Mouse (Mus musculus) cerebellum, adult 11-12 months (tissue): Measurements from ENCODE around the gene Fyttd1.
"Not testable (repeated sequence)": the region's sequence is repeated elsewhere in the genome, so short reads cannot be mapped to it uniquely, and the experiment has no call there.

Source experiments
- DNase-seq: peaks from one replicate; pipeline ENCODE4 v3.0.0; 2022

The Fyttd1 gene

GRCm38 (mm10) chr16:32877343-32878156, at the start of gene Fyttd1, which contains the start of gene Rubcn:
Gene Fyttd1, plus strand, starts transcription at chr16:32877500.
Gene Rubcn, minus strand, starts transcription at chr16:32877766.
- peak; percentile 97 for DNase-seq

GRCm38 (mm10) chr16:32829104-32829503, 48.2 kb upstream of the Fyttd1 start:
- no peak for DNase-seq

- DNase-seq: no peak
These were observed 45.8 kb upstream of the Fyttd1 start for GRCm38 (mm10) chr16:32831501-32831900.

GRCm38 (mm10) chr16:32847103-32847502, 30.2 kb upstream of the Fyttd1 start:
- no peak for DNase-seq

GRCm38 (mm10) chr16:32849042-32849830, 28.1 kb upstream of the Fyttd1 start:
- no peak for DNase-seq

- no peak for DNase-seq
These were observed 23.7 kb upstream of the Fyttd1 start for GRCm38 (mm10) chr16:32853492-32854049.

GRCm38 (mm10) chr16:32854050-32854571, 23.2 kb upstream of the Fyttd1 start:
- DNase-seq: no peak

- no peak for DNase-seq
These were observed 20.5 kb upstream of the Fyttd1 start for GRCm38 (mm10) chr16:32856751-32857150.

- DNase-seq: no peak
These were observed 18.9 kb upstream of the Fyttd1 start for GRCm38 (mm10) chr16:32858356-32858755.

- DNase-seq: no peak
These were observed 18.3 kb upstream of the Fyttd1 start for GRCm38 (mm10) chr16:32858771-32859636.

GRCm38 (mm10) chr16:32861813-32862385, 15.4 kb upstream of the Fyttd1 start:
- DNase-seq: no peak

GRCm38 (mm10) chr16:32865401-32865800, 11.9 kb upstream of the Fyttd1 start:
- DNase-seq: no peak

GRCm38 (mm10) chr16:32866713-32867112, 10.6 kb upstream of the Fyttd1 start:
- no peak for DNase-seq

- peak; percentile 89 for DNase-seq
These were observed 9.3 kb upstream of the Fyttd1 start for GRCm38 (mm10) chr16:32867919-32868552.

GRCm38 (mm10) chr16:32870231-32870630, 7.1 kb upstream of the Fyttd1 start:
- peak; percentile 31 for DNase-seq

GRCm38 (mm10) chr16:32873366-32873765, 3.9 kb upstream of the Fyttd1 start:
- DNase-seq: no peak

GRCm38 (mm10) chr16:32875281-32875680, 2.0 kb upstream of the Fyttd1 start:
- DNase-seq: not testable (repeated sequence)

GRCm38 (mm10) chr16:32875847-32876246, 1.5 kb upstream of the Fyttd1 start:
- DNase-seq: no peak

GRCm38 (mm10) chr16:32876831-32877230, 469 bp upstream of the Fyttd1 start:
- DNase-seq: no peak

- DNase-seq: peak; percentile 54
These were observed 878 bp downstream of the Fyttd1 start for GRCm38 (mm10) chr16:32878157-32878598.
